Mouse (Mus musculus): Measurements from ENCODE around the gene Ckb. TPM values are rescaled to one million over a fixed set of nuclear protein-coding genes. Genes with fewer than 3 reads are reported as not detected.

The Ckb gene
- polyA plus RNA-seq, 2 experiments, result 26.1 to 26.5 TPM

GRCm38 (mm10) chr12:111680661-111681060, 8.5 kb upstream of the Ckb start:
- Histone ChIP-seq H3K4me1 (replicated peaks; ENCODE audit: control insufficient read depth in 2 of 2, insufficient read depth in 2 of 2, low read length in 1 of 2) (peaks cover 8 to 9% of the 10 kb centered on the region in 2 experiments; a peak in 3 of 4 replicates), H3K4me2 (ENCODE audit: low read depth) (no peak overlapping the region), H3K36me3 (replicated peaks; ENCODE audit: control insufficient read depth, insufficient read depth, low read depth) (no peaks in the 10 kb centered on the region), H3K27ac (no peak overlapping the region), H3K9me3 (ENCODE audit: control insufficient read depth, low read length) (no peaks in the 10 kb centered on the region), H3K27me3 (ENCODE audit: control insufficient read depth, insufficient read depth, low read length) (no peaks in the 10 kb centered on the region), H3K9ac (replicated peaks) (no peak overlapping the region), H3K4me3 (ENCODE audit: insufficient read depth in 1 of 2, low read depth in 2 of 2, low read length in 2 of 2) (no peak overlapping the region)
- TF ChIP-seq EP300 (IDR thresholded peaks at IDR 0.05; ENCODE audit: low read depth) (no peak), CTCF (IDR thresholded peaks at IDR 0.05; ENCODE audit: low read depth) (no peak)
- ATAC-seq (ENCODE audit: insufficient read depth) (no peak), DNase-seq (ENCODE audit: low read depth in 3 of 3, low spot score in 3 of 3) (no peak)
- WGBS (ENCODE audit: insufficient replicate concordance), result 86% methylated on average over 13 of the region's 13 CpGs

GRCm38 (mm10) chr12:111678997-111679396, 6.9 kb upstream of the Ckb start:
- no peaks in the 10 kb centered on the region for H3K9me3 ChIP-seq (ENCODE audit: control insufficient read depth, low read length)
- DNase-seq (ENCODE audit: low read depth in 3 of 3, low spot score in 3 of 3) (no peak), ATAC-seq (ENCODE audit: insufficient read depth) (no peak)
- WGBS (ENCODE audit: insufficient replicate concordance), result 16% methylated on average over 7 of the region's 7 CpGs
- H3K4me2 ChIP-seq (ENCODE audit: low read depth), result peak overlapping the region; percentile 96
- TF ChIP-seq EP300 (IDR thresholded peaks at IDR 0.05; ENCODE audit: low read depth) (no peak), CTCF (IDR thresholded peaks at IDR 0.05; ENCODE audit: low read depth) (no peak)
- H3K27ac ChIP-seq, result no peak overlapping the region
- H3K4me3 ChIP-seq (ENCODE audit: insufficient read depth in 1 of 2, low read depth in 2 of 2, low read length in 2 of 2), result peak overlapping the region; percentile 91 to 96
- no peaks in the 10 kb centered on the region for H3K36me3 ChIP-seq (replicated peaks; ENCODE audit: control insufficient read depth, insufficient read depth, low read depth)
- peaks cover 4% of the 10 kb centered on the region for H3K27me3 ChIP-seq (ENCODE audit: control insufficient read depth, insufficient read depth, low read length)
- H3K4me1 ChIP-seq (replicated peaks; ENCODE audit: control insufficient read depth in 2 of 2, insufficient read depth in 2 of 2, low read length in 1 of 2), result peaks cover 8 to 12% of the 10 kb centered on the region in 2 experiments; a peak in 3 of 4 replicates
- H3K9ac ChIP-seq (replicated peaks), result peak overlapping the region; percentile 85

GRCm38 (mm10) chr12:111678670-111678933, 6.5 kb upstream of the Ckb start:
- 2% methylated on average over 13 of the region's 13 CpGs for WGBS (ENCODE audit: insufficient replicate concordance)
- Histone ChIP-seq H3K27me3 (ENCODE audit: control insufficient read depth, insufficient read depth, low read length) (peaks cover 8% of the 10 kb centered on the region), H3K9ac (replicated peaks) (peak overlapping the region; percentile 85), H3K27ac (no peak overlapping the region), H3K36me3 (replicated peaks; ENCODE audit: control insufficient read depth, insufficient read depth, low read depth) (no peaks in the 10 kb centered on the region), H3K4me2 (ENCODE audit: low read depth) (peak overlapping the region; percentile 96), H3K4me3 (ENCODE audit: insufficient read depth in 1 of 2, low read depth in 2 of 2, low read length in 2 of 2) (peak overlapping the region; percentile 91 to 96), H3K4me1 (replicated peaks; ENCODE audit: control insufficient read depth in 2 of 2, insufficient read depth in 2 of 2, low read length in 1 of 2) (peaks cover 8 to 12% of the 10 kb centered on the region in 2 experiments; a peak in 3 of 4 replicates), H3K9me3 (ENCODE audit: control insufficient read depth, low read length) (no peaks in the 10 kb centered on the region)
- DNase-seq (ENCODE audit: low read depth in 3 of 3, low spot score in 3 of 3) (no peak), ATAC-seq (ENCODE audit: insufficient read depth) (no peak)
- TF ChIP-seq CTCF (IDR thresholded peaks at IDR 0.05; ENCODE audit: low read depth) (no peak), EP300 (IDR thresholded peaks at IDR 0.05; ENCODE audit: low read depth) (no peak)

- H3K27ac ChIP-seq, result peak within 1 kb of the TSS; percentile 64
- ATAC-seq (ENCODE audit: insufficient read depth), result peak; percentile 86
- H3K4me1 ChIP-seq (replicated peaks; ENCODE audit: control insufficient read depth in 2 of 2, insufficient read depth in 2 of 2, low read length in 1 of 2), result peaks cover 8 to 12% of the 10 kb centered on the region in 2 experiments; a peak in 3 of 4 replicates
- peak within 1 kb of the TSS; percentile 85 for H3K9ac ChIP-seq (replicated peaks)
- no peaks in the 10 kb centered on the region for H3K9me3 ChIP-seq (ENCODE audit: control insufficient read depth, low read length)
- under 1% methylated on average over 51 of the region's 51 CpGs for WGBS (ENCODE audit: insufficient replicate concordance)
- TF ChIP-seq EP300 (IDR thresholded peaks at IDR 0.05; ENCODE audit: low read depth) (no peak), CTCF (IDR thresholded peaks at IDR 0.05; ENCODE audit: low read depth) (no peak)
- DNase-seq (ENCODE audit: low read depth in 3 of 3, low spot score in 3 of 3), result peak; percentile 82 to 83 (median 83)
- peak within 1 kb of the TSS; percentile 91 to 96 for H3K4me3 ChIP-seq (ENCODE audit: insufficient read depth in 1 of 2, low read depth in 2 of 2, low read length in 2 of 2)
- peaks cover 13% of the 10 kb centered on the region for H3K27me3 ChIP-seq (ENCODE audit: control insufficient read depth, insufficient read depth, low read length)
- H3K4me2 ChIP-seq (ENCODE audit: low read depth), result peak within 1 kb of the TSS; percentile 96
- H3K36me3 ChIP-seq (replicated peaks; ENCODE audit: control insufficient read depth, insufficient read depth, low read depth), result no peaks in the 10 kb centered on the region
Measured at GRCm38 (mm10) chr12:111677882-111678669, 5.9 kb upstream of the Ckb start, which contains the start of gene Trmt61a. Gene Trmt61a (plus strand): TSS chr12:111678105.

GRCm38 (mm10) chr12:111677421-111677820, 5.3 kb upstream of the Ckb start:
- Histone ChIP-seq H3K9ac (replicated peaks) (peak overlapping the region; percentile 85), H3K4me1 (replicated peaks; ENCODE audit: control insufficient read depth in 2 of 2, insufficient read depth in 2 of 2, low read length in 1 of 2) (peaks cover 8 to 12% of the 10 kb centered on the region in 2 experiments; a peak in 3 of 4 replicates), H3K27ac (peak overlapping the region; percentile 64), H3K27me3 (ENCODE audit: control insufficient read depth, insufficient read depth, low read length) (peaks cover 19% of the 10 kb centered on the region), H3K9me3 (ENCODE audit: control insufficient read depth, low read length) (no peaks in the 10 kb centered on the region), H3K4me3 (ENCODE audit: insufficient read depth in 1 of 2, low read depth in 2 of 2, low read length in 2 of 2) (peak overlapping the region; percentile 91 to 96), H3K36me3 (replicated peaks; ENCODE audit: control insufficient read depth, insufficient read depth, low read depth) (no peaks in the 10 kb centered on the region), H3K4me2 (ENCODE audit: low read depth) (peak overlapping the region; percentile 96)
- WGBS (ENCODE audit: insufficient replicate concordance), result 23% methylated on average over 5 of the region's 5 CpGs
- DNase-seq (ENCODE audit: low read depth in 3 of 3, low spot score in 3 of 3), result no peak
- ATAC-seq (ENCODE audit: insufficient read depth), result peak; percentile 21
- no peak for TF ChIP-seq CTCF (IDR thresholded peaks at IDR 0.05; ENCODE audit: low read depth)
- TF ChIP-seq EP300 (IDR thresholded peaks at IDR 0.05; ENCODE audit: low read depth), result no peak

All from liver, embryonic 14.5 days (tissue).